Mouse (Mus musculus) kidney, adult 9 months (tissue): Measurements from ENCODE around the gene Rab11fip5.

Source experiments
- DNase-seq: peaks from one replicate; pipeline ENCODE4 v3.0.0; 2022

Rab11fip5 gene

GRCm38 (mm10) chr6:85373951-85374733, at the start of gene Rab11fip5:
TSS of gene Rab11fip5 (minus strand) at chr6:85374634.
- peak; percentile 50 for DNase-seq

- DNase-seq, result no peak
Observed at GRCm38 (mm10) chr6:85423836-85424379, 49.5 kb upstream of the Rab11fip5 start, which contains the start of gene Noto. TSS of gene Noto (plus strand) at chr6:85423886.

GRCm38 (mm10) chr6:85419150-85419549, 44.7 kb upstream of the Rab11fip5 start:
- no peak for DNase-seq

- DNase-seq, result no peak
Observed at GRCm38 (mm10) chr6:85415829-85416228, 41.4 kb upstream of the Rab11fip5 start.

GRCm38 (mm10) chr6:85410771-85411273, 36.4 kb upstream of the Rab11fip5 start:
- peak; percentile 54 for DNase-seq

GRCm38 (mm10) chr6:85409003-85409402, 34.6 kb upstream of the Rab11fip5 start:
- no peak for DNase-seq

GRCm38 (mm10) chr6:85403039-85403438, 28.6 kb upstream of the Rab11fip5 start:
- no peak for DNase-seq

GRCm38 (mm10) chr6:85402613-85403012, 28.2 kb upstream of the Rab11fip5 start:
- no peak for DNase-seq

GRCm38 (mm10) chr6:85399715-85400114, 25.3 kb upstream of the Rab11fip5 start:
- peak; percentile 74 for DNase-seq

GRCm38 (mm10) chr6:85397165-85397564, 22.7 kb upstream of the Rab11fip5 start:
- peak; percentile 79 for DNase-seq

- DNase-seq, result no peak
Observed at GRCm38 (mm10) chr6:85395360-85395759, 20.9 kb upstream of the Rab11fip5 start.

- DNase-seq, result peak; percentile 89
Observed at GRCm38 (mm10) chr6:85391803-85392202, 17.4 kb upstream of the Rab11fip5 start.

- DNase-seq, result no peak
Observed at GRCm38 (mm10) chr6:85388608-85389007, 14.2 kb upstream of the Rab11fip5 start.

GRCm38 (mm10) chr6:85382791-85383190, 8.4 kb upstream of the Rab11fip5 start:
- no peak for DNase-seq

- DNase-seq, result no peak
Observed at GRCm38 (mm10) chr6:85381648-85382020, 7.2 kb upstream of the Rab11fip5 start.

- peak; percentile 29 for DNase-seq
Observed at GRCm38 (mm10) chr6:85380901-85381647, 6.6 kb upstream of the Rab11fip5 start.

GRCm38 (mm10) chr6:85380201-85380900, 5.9 kb upstream of the Rab11fip5 start:
- DNase-seq, result peak; percentile 94

- peak; percentile 53 for DNase-seq
Observed at GRCm38 (mm10) chr6:85378629-85379028, 4.2 kb upstream of the Rab11fip5 start.

GRCm38 (mm10) chr6:85377876-85378275, 3.4 kb upstream of the Rab11fip5 start:
- no peak for DNase-seq

GRCm38 (mm10) chr6:85377066-85377734, 2.8 kb upstream of the Rab11fip5 start:
- DNase-seq, result no peak

- DNase-seq, result peak; percentile 98
Observed at GRCm38 (mm10) chr6:85374734-85375114, 290 bp upstream of the Rab11fip5 start.
